Mouse (Mus musculus) limb, embryonic 14.5 days (tissue): ENCODE results near the gene Sf3b3. TPM values are rescaled to one million over a fixed set of nuclear protein-coding genes. Genes with fewer than 3 reads are reported as not detected.

Experiments used
- ATAC-seq: fragments of 200-750 bp; cut with Nextera tagmentation; 2 replicates; pipeline ENCODE4 v1.8.0; 2017; ENCODE audit warnings: low read depth, moderate number of reproducible peaks, moderate TSS enrichment; ENCODE audit not compliant: low FRiP score
- DNase-seq: peaks from one replicate; pipeline ENCODE4 v3.0.0-alpha.2; 2015; ENCODE audit warnings: low spot score
- H3K27ac ChIP-seq: fragments of 300-500 bp; sonication (generic); replicated peaks from 2 replicates; pipeline ENCODE4 v1.5.1; 2014; ENCODE audit warnings: low read depth, mild to moderate bottlenecking, low read length, moderate library complexity, mixed read lengths
- H3K27me3 ChIP-seq: fragments of 300-500 bp; sonication (generic); 2 replicates; pipeline ENCODE4 v1.6.1; 2014; ENCODE audit warnings: low read length, mixed read lengths; ENCODE audit not compliant: control insufficient read depth, insufficient read depth
- H3K36me3 ChIP-seq: fragments of 300-500 bp; sonication (generic); 2 replicates; pipeline ENCODE4 v1.6.1; 2014; ENCODE audit warnings: mild to moderate bottlenecking, low read length, moderate library complexity, mixed read lengths; ENCODE audit not compliant: control insufficient read depth, insufficient read depth
- H3K4me1 ChIP-seq: fragments of 300-500 bp; sonication (generic); 2 replicates; pipeline ENCODE4 v1.6.1; 2014; ENCODE audit warnings: antibody characterized with exemption, low read length, mixed read lengths; ENCODE audit not compliant: control insufficient read depth, insufficient read depth
- H3K4me2 ChIP-seq: fragments of 300-500 bp; sonication (generic); replicated peaks from 2 replicates; pipeline ENCODE4 v1.6.1; 2014; ENCODE audit warnings: low read depth, mild to moderate bottlenecking, low read length, moderate library complexity; ENCODE audit not compliant: severe bottlenecking
- H3K4me3 ChIP-seq: fragments of 300-500 bp; sonication (generic); replicated peaks from 2 replicates; pipeline ENCODE4 v1.5.1; 2014; ENCODE audit warnings: low read length
- H3K9ac ChIP-seq: fragments of 300-500 bp; sonication (generic); 2 replicates; pipeline ENCODE4 v1.6.1; 2014; ENCODE audit warnings: mild to moderate bottlenecking, low read depth, low read length, moderate library complexity; ENCODE audit not compliant: severe bottlenecking
- H3K9me3 ChIP-seq: fragments of 300-500 bp; sonication (generic); 2 replicates; pipeline ENCODE4 v1.6.1; 2016; ENCODE audit warnings: low read length; ENCODE audit not compliant: control insufficient read depth
- POLR2A ChIP-seq: fragments of 200-500 bp; IDR thresholded peaks from 2 replicates; pipeline ENCODE4 v1.8.0; 2012; ENCODE audit warnings: inconsistent platforms, mild to moderate bottlenecking, moderate library complexity, borderline replicate concordance; ENCODE audit not compliant: insufficient read depth, insufficient read length; ENCODE audit errors: extremely low read depth
- WGBS: fragments of 180-500 bp; shearing (Covaris S2); extraction: QIAGEN DNeasy Blood & Tissue Kit; methylation state at CpG from one replicate; pipeline ENCODE4 v1.1.7; 2014; 5-methylcytosine and 5-hydroxymethylcytosine counted together
- polyA plus RNA-seq, 2 experiments: library from polyadenylated mRNA; depleted of rRNA in 1 of 2; stranded (reverse) in 1 of 2; unstranded in 1 of 2; fragments of >200 nt; fragmentation: Nextera tagmentation in 1 of 2; extraction: Ambion mirVana in 1 of 2; gene quantifications; 2 replicates each; pipeline versions ENCODE4 v1.2.1 to v1.2.3; 2012 to 2014

The Sf3b3 gene
- polyA plus RNA-seq, 2 experiments: 92.7 to 132 TPM

DNA sequence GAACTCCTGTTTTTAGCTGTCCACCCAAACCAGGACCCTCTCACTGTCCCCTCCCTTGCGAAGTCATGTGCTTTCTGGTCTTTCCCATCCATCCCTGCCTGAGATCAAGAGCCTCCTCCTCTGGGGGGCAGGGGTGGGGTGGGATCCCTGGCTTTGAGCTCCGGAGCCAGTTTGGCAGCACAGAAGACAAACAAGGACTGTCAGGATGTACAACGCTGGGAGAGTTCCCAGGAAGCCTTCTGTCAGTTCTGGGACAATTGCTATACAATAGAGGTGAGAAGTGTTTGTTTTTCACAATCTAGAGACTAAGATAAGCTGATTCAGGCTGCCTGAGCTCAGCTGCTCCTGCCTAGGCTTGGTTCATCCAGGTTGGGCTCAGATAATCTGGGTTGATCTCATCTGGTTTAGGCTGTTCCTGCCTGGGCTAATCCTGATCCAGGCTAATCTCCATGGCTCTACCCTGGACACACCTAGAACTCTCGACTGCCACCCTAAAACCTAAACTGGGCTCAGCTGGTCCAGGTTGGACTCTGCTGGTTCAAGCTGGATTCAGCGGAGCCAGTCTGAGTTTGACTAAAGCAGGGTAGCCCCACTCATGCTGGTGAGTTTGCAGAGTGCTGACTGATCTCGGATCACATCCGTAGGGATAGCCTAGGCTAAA, 86.2 kb downstream of the Sf3b3 start:
- H3K36me3 ChIP-seq: no peaks in the 10 kb centered on the region
- ATAC-seq (no peak), DNase-seq (no peak)
- 70% methylated on average over 7 of the region's 7 CpGs for WGBS
- H3K4me3 ChIP-seq: no peak overlapping the region
- no peak overlapping the region for H3K4me2 ChIP-seq
- H3K4me1 ChIP-seq: no peaks in the 10 kb centered on the region
- no peak for TF ChIP-seq POLR2A
- H3K27ac ChIP-seq: no peak overlapping the region
- no peaks in the 10 kb centered on the region for H3K9me3 ChIP-seq
- H3K27me3 ChIP-seq: no peaks in the 10 kb centered on the region
- H3K9ac ChIP-seq: no peak overlapping the region

Other genes with a start within 250 kb of the Sf3b3 start
- gene Vac14, start 228.2 kb downstream of the Sf3b3 start, polyA plus RNA-seq (2012; rRNA removed): 24.8 and 29.8 TPM in 2 replicates
- gene Vac14, start 228.2 kb downstream of the Sf3b3 start, polyA plus RNA-seq (2014; fragmentation: Nextera tagmentation; extraction: Ambion mirVana): 19.1 and 23.3 TPM in 2 replicates
- 78.7 and 115 TPM in 2 replicates for gene Mtss1l, start 125.3 kb downstream of the Sf3b3 start, polyA plus RNA-seq (2012; rRNA removed)
- 19.1 and 28.0 TPM in 2 replicates for gene Mtss1l, start 125.3 kb downstream of the Sf3b3 start, polyA plus RNA-seq (2014; fragmentation: Nextera tagmentation; extraction: Ambion mirVana)
- gene Il34, start 40.9 kb downstream of the Sf3b3 start, polyA plus RNA-seq (2012; rRNA removed): 1.4 and 1.6 TPM in 2 replicates
- gene Il34, start 40.9 kb downstream of the Sf3b3 start, polyA plus RNA-seq (2014; fragmentation: Nextera tagmentation; extraction: Ambion mirVana): 0.95 and 1.2 TPM in 2 replicates
- gene Cog4, start 187 bp downstream of the Sf3b3 start, polyA plus RNA-seq (2012; rRNA removed): 41.2 and 44.5 TPM in 2 replicates
- gene Cog4, start 187 bp downstream of the Sf3b3 start, polyA plus RNA-seq (2014; fragmentation: Nextera tagmentation; extraction: Ambion mirVana): 65.5 and 75.4 TPM in 2 replicates
- 16.2 and 22.4 TPM in 2 replicates for gene Fuk, start 55.7 kb upstream of the Sf3b3 start, polyA plus RNA-seq (2012; rRNA removed)
- 10.4 and 10.6 TPM in 2 replicates for gene Fuk, start 55.7 kb upstream of the Sf3b3 start, polyA plus RNA-seq (2014; fragmentation: Nextera tagmentation; extraction: Ambion mirVana)
- gene St3gal2, start 73.1 kb upstream of the Sf3b3 start, polyA plus RNA-seq (2012; rRNA removed): 29.9 and 39.7 TPM in 2 replicates
- gene St3gal2, start 73.1 kb upstream of the Sf3b3 start, polyA plus RNA-seq (2014; fragmentation: Nextera tagmentation; extraction: Ambion mirVana): 19.2 and 21.5 TPM in 2 replicates
- gene Ddx19a, start 151.0 kb upstream of the Sf3b3 start, polyA plus RNA-seq (2012; rRNA removed): 55.6 and 57.8 TPM in 2 replicates
- 18.0 and 19.5 TPM in 2 replicates for gene Ddx19a, start 151.0 kb upstream of the Sf3b3 start, polyA plus RNA-seq (2014; fragmentation: Nextera tagmentation; extraction: Ambion mirVana)
- 5.8 and 5.9 TPM in 2 replicates for gene Ddx19b, start 185.0 kb upstream of the Sf3b3 start, polyA plus RNA-seq (2012; rRNA removed)
- gene Ddx19b, start 185.0 kb upstream of the Sf3b3 start, polyA plus RNA-seq (2014; fragmentation: Nextera tagmentation; extraction: Ambion mirVana): 4.0 and 5.5 TPM in 2 replicates
- 41.7 and 46.9 TPM in 2 replicates for gene Aars, start 186.4 kb upstream of the Sf3b3 start, polyA plus RNA-seq (2012; rRNA removed)
- gene Aars, start 186.4 kb upstream of the Sf3b3 start, polyA plus RNA-seq (2014; fragmentation: Nextera tagmentation; extraction: Ambion mirVana): 50.5 and 52.1 TPM in 2 replicates
- 6.2 and 8.8 TPM in 2 replicates for gene Exosc6, start 209.6 kb upstream of the Sf3b3 start, polyA plus RNA-seq (2012; rRNA removed)
- gene Exosc6, start 209.6 kb upstream of the Sf3b3 start, polyA plus RNA-seq (2014; fragmentation: Nextera tagmentation; extraction: Ambion mirVana): 18.3 and 22.6 TPM in 2 replicates
- 0.04 and 0.06 TPM in 2 replicates for gene Clec18a, start 245.6 kb upstream of the Sf3b3 start, polyA plus RNA-seq (2012; rRNA removed)
- not detected in 2 replicates for gene Clec18a, start 245.6 kb upstream of the Sf3b3 start, polyA plus RNA-seq (2014; fragmentation: Nextera tagmentation; extraction: Ambion mirVana)
- gene Pdpr, start 247.8 kb upstream of the Sf3b3 start, polyA plus RNA-seq (2012; rRNA removed): 10.3 and 11.0 TPM in 2 replicates
- gene Pdpr, start 247.8 kb upstream of the Sf3b3 start, polyA plus RNA-seq (2014; fragmentation: Nextera tagmentation; extraction: Ambion mirVana): 7.8 TPM in 2 replicates